Mouse (Mus musculus): Measurements from ENCODE around the gene Calhm3.

GRCm38 (mm10) chr19:47174515-47174914 is 17.0 kb upstream of the Calhm3 start:
- TF ChIP-seq EP300 (IDR thresholded peaks at IDR 0.05; ENCODE audit: low read depth) (no peak), CTCF (IDR thresholded peaks at IDR 0.05; ENCODE audit: low read depth) (peak; percentile 52)
